Mouse (Mus musculus) brain, adult 2 months (tissue): ENCODE data around the gene Ranbp1.
"Not testable (repeated sequence)": the region's sequence is repeated elsewhere in the genome, so short reads cannot be mapped to it uniquely, and the experiment has no call there.

ENCODE experiments used
- DNase-seq: peaks from one replicate; pipeline ENCODE4 v3.0.0; 2011; ENCODE audit warnings: low read depth, low spot score

The Ranbp1 gene

GRCm38 (mm10) chr16:18203430-18204091 is 45.0 kb downstream of the Ranbp1 start:
- DNase-seq, result no peak

GRCm38 (mm10) chr16:18202061-18202460 is 46.5 kb downstream of the Ranbp1 start:
- no peak for DNase-seq

- no peak for DNase-seq
Measured at GRCm38 (mm10) chr16:18201620-18202019, 46.9 kb downstream of the Ranbp1 start.

GRCm38 (mm10) chr16:18200062-18200461 is 48.5 kb downstream of the Ranbp1 start:
- no peak for DNase-seq

GRCm38 (mm10) chr16:18198365-18199098 is 50.0 kb downstream of the Ranbp1 start:
- no peak for DNase-seq

- DNase-seq, result peak; percentile 53
Measured at GRCm38 (mm10) chr16:18197881-18198280, 50.7 kb downstream of the Ranbp1 start.

- not testable (repeated sequence) for DNase-seq
Measured at GRCm38 (mm10) chr16:18195561-18195960, 53.0 kb downstream of the Ranbp1 start.

GRCm38 (mm10) chr16:18195068-18195467 is 53.5 kb downstream of the Ranbp1 start:
- peak; percentile 93 for DNase-seq

- peak; percentile 67 for DNase-seq
Measured at GRCm38 (mm10) chr16:18194208-18194985, 54.1 kb downstream of the Ranbp1 start.

- DNase-seq, result no peak
Measured at GRCm38 (mm10) chr16:18191006-18191405, 57.5 kb downstream of the Ranbp1 start.
